Mouse (Mus musculus) C2C12 (cell line): ENCODE measurements around the gene Hist2h2bb.

Experiments
- CEBPB ChIP-seq: IDR thresholded peaks from one replicate; pipeline ENCODE4 v1.6.1; 2011; ENCODE audit warnings: low read depth, mild to moderate bottlenecking, control low read depth, moderate library complexity
- CTCF ChIP-seq: IDR thresholded peaks from one replicate; pipeline ENCODE4 v1.5.1; 2011; ENCODE audit not compliant: control insufficient read depth, insufficient read depth, insufficient read length
- MAX ChIP-seq: IDR thresholded peaks from one replicate; pipeline ENCODE4 v1.6.1; 2011; ENCODE audit warnings: mild to moderate bottlenecking, control low read depth
- MYOD1 ChIP-seq: IDR thresholded peaks from one replicate; pipeline ENCODE4 v1.6.1; 2011; ENCODE audit warnings: low read depth; ENCODE audit not compliant: control insufficient read depth, insufficient read length
- MYOG ChIP-seq: IDR thresholded peaks from one replicate; pipeline ENCODE4 v1.6.1; 2011; ENCODE audit not compliant: control insufficient read depth, insufficient read length; ENCODE audit errors: extremely low read depth
- USF1 ChIP-seq: IDR thresholded peaks from one replicate; pipeline ENCODE4 v1.6.1; 2011; ENCODE audit warnings: low read depth, mild to moderate bottlenecking, control low read depth, moderate library complexity

GRCm38 (mm10) chr3:96273591-96274465, 4.3 kb downstream of the Hist2h2bb start:
- TF ChIP-seq CTCF = no peak
- TF ChIP-seq MAX = no peak
- no peak for TF ChIP-seq USF1
- no peak for TF ChIP-seq CEBPB
- no peak for TF ChIP-seq MYOG
- no peak for TF ChIP-seq MYOD1
